Mouse (Mus musculus) limb, embryonic 11.5 days (tissue): ENCODE results near the gene Sirt7. TPM values are rescaled to one million over a fixed set of nuclear protein-coding genes. Genes with fewer than 3 reads are reported as not detected.

Experiments
- ATAC-seq: fragments of 200-750 bp; cut with Nextera tagmentation; 2 replicates; pipeline ENCODE4 v1.8.0; 2017; ENCODE audit warnings: low read depth; ENCODE audit not compliant: insufficient number of reproducible peaks, low FRiP score, low TSS enrichment
- DNase-seq: peaks from one replicate; pipeline ENCODE4 v3.0.0-alpha.2; 2015; ENCODE audit warnings: low spot score
- H3K27ac ChIP-seq: fragments of 300-500 bp; sonication (generic); replicated peaks from 2 replicates; pipeline ENCODE4 v1.5.1; 2014; ENCODE audit warnings: low read depth, mild to moderate bottlenecking, low read length
- H3K27me3 ChIP-seq: fragments of 300-500 bp; sonication (generic); 2 replicates; pipeline ENCODE4 v1.6.1; 2014; ENCODE audit warnings: mild to moderate bottlenecking, low read length, mixed read lengths; ENCODE audit not compliant: control insufficient read depth, insufficient read depth
- H3K36me3 ChIP-seq: fragments of 300-500 bp; sonication (generic); 2 replicates; pipeline ENCODE4 v1.6.1; 2014; ENCODE audit warnings: mild to moderate bottlenecking, low read length, moderate library complexity, mixed read lengths; ENCODE audit not compliant: control insufficient read depth, insufficient read depth
- H3K4me1 ChIP-seq: fragments of 300-500 bp; sonication (generic); 2 replicates; pipeline ENCODE4 v1.6.1; 2014; ENCODE audit warnings: low read length, mixed read lengths; ENCODE audit not compliant: control insufficient read depth, insufficient read depth
- H3K4me2 ChIP-seq: fragments of 300-500 bp; sonication (generic); 2 replicates; pipeline ENCODE4 v1.6.1; 2014; ENCODE audit warnings: low read depth, mild to moderate bottlenecking, moderate library complexity; ENCODE audit not compliant: severe bottlenecking
- H3K4me3 ChIP-seq: fragments of 300-500 bp; sonication (generic); 2 replicates; pipeline ENCODE4 v1.5.1; 2014; ENCODE audit warnings: low read depth, low read length
- H3K9ac ChIP-seq: fragments of 300-500 bp; sonication (generic); 2 replicates; pipeline ENCODE4 v1.6.1; 2014; ENCODE audit warnings: mild to moderate bottlenecking, low read length
- H3K9me3 ChIP-seq: fragments of 300-500 bp; sonication (generic); 2 replicates; pipeline ENCODE4 v1.6.1; 2016; ENCODE audit warnings: low read length; ENCODE audit not compliant: control insufficient read depth
- WGBS: fragments of 180-500 bp; shearing (Covaris S2); extraction: QIAGEN DNeasy Blood & Tissue Kit; methylation state at CpG from one replicate; pipeline ENCODE4 v1.1.7; 2014; 5-methylcytosine and 5-hydroxymethylcytosine counted together
- polyA plus RNA-seq: library from polyadenylated mRNA; unstranded; fragments of >200 nt; fragmentation: Nextera tagmentation; extraction: Ambion mirVana; gene quantifications from 2 replicates; pipeline ENCODE4 v1.2.1, GENCODE M21; 2014

Gene Sirt7
- polyA plus RNA-seq, 1 experiment from 2014 or later: 24.6 TPM

DNA sequence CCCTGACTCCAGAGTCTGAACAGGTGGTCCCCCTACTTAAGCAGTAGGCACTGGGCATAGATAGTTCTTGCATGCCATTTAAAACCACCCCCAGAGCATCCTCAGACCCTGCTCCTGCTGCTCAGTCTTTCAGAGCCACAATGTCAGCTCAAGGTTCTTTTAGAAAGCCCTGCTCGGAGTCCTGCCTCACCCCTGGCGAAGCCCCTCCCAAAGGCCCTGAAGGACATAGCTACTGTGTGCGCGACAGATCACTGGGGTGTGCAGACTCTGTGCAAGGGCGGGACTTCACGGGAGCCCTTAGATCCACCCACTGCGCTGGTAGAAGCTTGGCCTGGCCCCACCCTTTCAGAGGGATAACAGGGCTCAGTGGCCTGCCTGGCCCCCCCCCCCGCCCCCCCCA lies 15.8 kb downstream of the Sirt7 start:
- 42% methylated on average over 8 of the region's 8 CpGs for WGBS
- ATAC-seq (no peak), DNase-seq (no peak)
- no peak overlapping the region for H3K4me3 ChIP-seq
- H3K27me3 ChIP-seq: 0 out of 2 replicates have a peak, but pooled peaks cover 10% of the 10 kb centered on the region
- H3K4me2 ChIP-seq: no peak overlapping the region
- no peak overlapping the region; the same call in 1 of the 2 replicates for H3K9ac ChIP-seq
- H3K36me3 ChIP-seq: peaks cover 10% of the 10 kb centered on the region
- peaks cover 6% of the 10 kb centered on the region; the same call in 1 of the 2 replicates for H3K4me1 ChIP-seq
- no peaks in the 10 kb centered on the region for H3K9me3 ChIP-seq
- no peak overlapping the region for H3K27ac ChIP-seq

DNA sequence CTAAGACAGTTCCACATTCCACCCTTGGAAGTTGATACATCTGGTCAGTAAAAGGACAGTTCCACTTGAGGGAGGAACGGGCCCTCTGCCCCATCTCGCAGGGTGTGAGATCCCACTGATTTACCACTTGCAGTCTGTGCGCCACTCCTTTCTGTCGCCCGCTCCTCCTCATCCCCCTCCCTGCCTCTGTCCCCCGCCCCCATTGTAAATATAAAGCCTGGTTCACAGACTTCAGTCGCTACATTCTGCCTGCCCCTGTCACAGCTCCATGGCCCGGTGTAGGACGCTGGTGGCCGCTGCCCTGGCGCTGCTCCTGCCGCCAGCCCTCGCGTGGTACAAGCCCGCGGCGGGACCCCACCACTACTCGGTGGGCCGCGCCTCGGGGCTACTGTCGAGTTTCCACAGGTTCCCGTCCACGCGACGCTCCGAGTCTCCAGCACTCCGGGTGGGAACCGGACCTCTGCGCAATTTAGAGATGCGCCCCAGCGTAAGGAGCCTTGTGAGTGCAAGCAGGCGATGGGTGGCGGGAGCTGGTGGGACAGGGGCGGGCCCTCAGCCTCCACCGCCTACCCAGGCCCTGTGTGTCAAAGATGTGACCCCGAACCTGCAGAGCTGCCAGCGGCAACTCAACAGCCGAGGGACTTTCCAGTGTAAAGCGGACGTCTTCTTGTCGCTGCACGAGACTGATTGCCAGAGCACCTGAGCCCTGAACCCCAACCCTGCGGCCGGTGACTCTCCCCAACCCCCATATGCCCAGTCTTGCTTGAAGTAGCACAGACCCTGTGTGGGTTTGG lies 16.6 kb downstream of the Sirt7 start, which contains the start of gene Npb:
Gene Npb (plus strand): TSS at position 237 of the 794 bp plus-strand sequence.
- no peaks in the 10 kb centered on the region for H3K9me3 ChIP-seq
- WGBS: 4% methylated on average over 45 of the region's 45 CpGs
- H3K4me1 ChIP-seq: peaks cover 6% of the 10 kb centered on the region; the same call in 1 of the 2 replicates
- H3K4me3 ChIP-seq: peak within 1 kb of the TSS; percentile 22
- H3K4me2 ChIP-seq: peak within 1 kb of the TSS; percentile 56
- ATAC-seq: peak; percentile 22; the same call in 1 of the 2 replicates
- H3K27me3 ChIP-seq: 0 out of 2 replicates have a peak, but pooled peaks cover 10% of the 10 kb centered on the region
- H3K9ac ChIP-seq: peak within 1 kb of the TSS; percentile 52
- peaks cover 10% of the 10 kb centered on the region for H3K36me3 ChIP-seq
- no peak within 1 kb of the TSS for H3K27ac ChIP-seq
- DNase-seq: no peak

DNA sequence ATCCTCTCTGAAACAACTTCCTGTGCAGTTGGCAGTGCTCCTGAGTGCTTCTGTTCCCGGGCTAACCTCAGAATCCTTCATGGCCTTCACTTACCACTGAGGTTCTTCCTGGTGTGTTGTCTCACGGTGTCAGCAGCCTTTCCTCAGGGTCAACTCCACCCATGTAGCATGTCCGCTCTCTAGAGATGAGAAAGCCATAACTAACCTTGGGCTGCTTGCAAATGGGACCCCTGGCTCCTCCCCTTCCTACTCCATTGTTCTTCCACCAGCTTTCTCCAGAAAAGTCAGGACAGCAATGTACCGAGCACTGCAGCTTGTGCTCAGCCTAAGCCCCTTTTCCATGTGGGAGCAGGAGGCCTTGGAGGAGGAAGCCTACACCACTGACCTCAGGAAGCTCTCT lies 18.3 kb downstream of the Sirt7 start:
- Histone ChIP-seq H3K9ac (no peak overlapping the region), H3K4me3 (no peak overlapping the region), H3K36me3 (peaks cover 12% of the 10 kb centered on the region), H3K27me3 (0 out of 2 replicates have a peak, but pooled peaks cover 10% of the 10 kb centered on the region), H3K27ac (no peak overlapping the region), H3K9me3 (no peaks in the 10 kb centered on the region), H3K4me2 (no peak overlapping the region), H3K4me1 (peaks cover 6% of the 10 kb centered on the region; the same call in 1 of the 2 replicates)
- no peak for DNase-seq
- 79% methylated on average over 4 of the region's 4 CpGs for WGBS
- ATAC-seq: no peak

DNA sequence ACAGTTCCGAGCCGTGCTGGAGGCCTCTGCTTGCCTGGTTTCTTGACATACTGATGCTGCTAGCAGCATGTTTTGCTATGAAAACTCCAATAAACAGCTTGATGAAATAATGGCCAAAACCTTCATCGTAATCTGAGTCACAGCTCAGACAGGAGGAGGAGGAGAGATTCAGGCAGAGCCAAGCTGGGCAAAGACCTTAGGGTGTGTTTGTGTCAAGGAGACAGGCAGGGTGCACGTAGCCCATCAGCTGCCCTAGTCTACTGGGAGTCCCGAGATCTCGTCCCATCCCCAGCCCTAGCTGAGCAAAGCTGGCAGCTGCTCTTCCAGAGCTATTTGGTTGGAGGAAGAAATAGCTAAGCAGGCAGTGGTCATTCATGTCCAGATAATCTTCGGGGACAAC lies 19.4 kb downstream of the Sirt7 start:
- Histone ChIP-seq H3K27me3 (0 out of 2 replicates have a peak, but pooled peaks cover 10% of the 10 kb centered on the region), H3K27ac (no peak overlapping the region), H3K4me2 (no peak overlapping the region), H3K9ac (no peak overlapping the region), H3K36me3 (peaks cover 12% of the 10 kb centered on the region), H3K4me1 (peaks cover 6% of the 10 kb centered on the region; the same call in 1 of the 2 replicates), H3K4me3 (no peak overlapping the region), H3K9me3 (no peaks in the 10 kb centered on the region)
- WGBS: 91% methylated on average over 7 of the region's 7 CpGs
- DNase-seq (no peak), ATAC-seq (no peak)

DNA sequence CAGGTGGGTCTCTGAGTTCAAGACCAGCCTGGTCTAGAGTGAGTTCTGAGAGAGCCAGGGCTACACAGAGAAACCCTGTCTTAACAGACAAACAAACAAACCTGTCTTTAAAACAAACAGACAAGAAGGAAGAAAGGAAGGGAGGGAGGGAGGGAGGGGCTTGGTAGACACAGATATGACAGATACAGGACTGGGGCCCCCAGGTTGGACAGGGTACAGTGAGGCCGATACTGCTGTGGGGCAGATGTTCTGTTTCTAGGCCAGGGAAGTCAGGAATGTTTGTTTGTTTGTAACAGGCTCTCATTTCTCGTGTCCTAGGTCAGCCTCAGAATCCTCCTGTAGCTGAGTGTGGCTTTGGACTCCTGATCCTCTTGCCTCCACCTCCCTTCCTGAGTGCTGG lies 21.5 kb downstream of the Sirt7 start:
- no peaks in the 10 kb centered on the region for H3K9me3 ChIP-seq
- no peak overlapping the region for H3K4me2 ChIP-seq
- H3K4me1 ChIP-seq: peaks cover 6% of the 10 kb centered on the region
- no peak overlapping the region for H3K9ac ChIP-seq
- 91% methylated on average over 2 of the region's 2 CpGs for WGBS
- ATAC-seq: no peak
- no peak overlapping the region for H3K27ac ChIP-seq
- peaks cover 12% of the 10 kb centered on the region for H3K36me3 ChIP-seq
- H3K27me3 ChIP-seq: 0 out of 2 replicates have a peak, but pooled peaks cover 4% of the 10 kb centered on the region
- DNase-seq: no peak
- H3K4me3 ChIP-seq: no peak overlapping the region

DNA sequence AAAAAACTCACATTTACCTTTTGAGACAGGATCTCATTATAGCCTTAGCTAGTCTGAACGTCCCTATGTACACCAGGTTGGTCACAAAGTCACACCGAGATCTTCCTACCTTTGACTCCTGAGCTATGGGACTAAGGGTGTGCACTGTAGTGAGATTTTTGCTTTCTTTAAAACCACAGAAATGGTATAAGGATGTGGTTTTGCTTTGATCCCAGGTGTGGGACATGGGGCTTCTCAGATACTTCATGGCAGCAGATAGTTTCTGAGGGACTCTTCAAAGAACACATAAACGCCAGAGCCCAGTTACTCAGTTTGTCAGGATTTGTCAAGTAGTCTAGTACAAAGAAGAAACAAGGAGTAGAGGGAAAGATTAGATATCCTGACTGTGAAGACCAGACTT lies 24.3 kb downstream of the Sirt7 start:
- no peak for DNase-seq
- no peaks in the 10 kb centered on the region for H3K27me3 ChIP-seq
- peaks cover 14% of the 10 kb centered on the region for H3K36me3 ChIP-seq
- no peaks in the 10 kb centered on the region for H3K9me3 ChIP-seq
- H3K9ac ChIP-seq: no peak overlapping the region
- H3K4me1 ChIP-seq: peaks cover 14% of the 10 kb centered on the region
- H3K4me3 ChIP-seq: no peak overlapping the region
- H3K27ac ChIP-seq: no peak overlapping the region
- H3K4me2 ChIP-seq: no peak overlapping the region
- ATAC-seq: no peak
- WGBS: 90% methylated on average over 3 of the region's 3 CpGs

DNA sequence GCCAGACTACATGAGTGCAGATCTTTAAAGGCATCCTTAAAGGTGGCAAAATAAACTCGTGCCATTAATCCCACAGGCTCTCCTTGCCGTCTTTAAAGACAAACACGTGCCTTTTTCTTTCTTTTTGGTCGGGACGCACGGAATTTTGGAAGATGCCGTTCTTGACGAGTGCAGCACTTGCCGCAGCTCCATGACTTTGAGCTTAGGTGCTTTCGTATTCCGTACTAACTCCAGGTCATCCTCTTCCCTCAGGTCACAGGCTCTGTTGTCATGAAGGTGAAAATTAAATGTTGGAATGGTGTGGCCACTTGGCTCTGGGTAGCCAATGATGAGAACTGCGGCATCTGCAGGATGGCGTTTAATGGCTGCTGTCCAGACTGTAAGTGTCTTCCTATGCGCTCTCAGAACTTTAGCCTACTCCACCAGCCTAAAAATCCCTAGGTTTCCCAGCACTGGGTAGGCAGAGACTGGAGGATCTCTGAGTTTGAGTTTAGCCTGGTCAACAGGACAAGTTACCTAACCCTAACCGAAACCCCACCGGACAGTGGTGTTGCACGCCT lies 26.0 kb downstream of the Sirt7 start:
- Histone ChIP-seq H3K4me1 (peaks cover 14% of the 10 kb centered on the region), H3K36me3 (peaks cover 22% of the 10 kb centered on the region), H3K9ac (peak overlapping the region; percentile 100), H3K27ac (no peak overlapping the region), H3K4me3 (peak overlapping the region; percentile 96), H3K27me3 (no peaks in the 10 kb centered on the region), H3K4me2 (peak overlapping the region; percentile 95), H3K9me3 (no peaks in the 10 kb centered on the region)
- DNase-seq (no peak), ATAC-seq (no peak)
- 48% methylated on average over 17 of the region's 17 CpGs for WGBS

DNA sequence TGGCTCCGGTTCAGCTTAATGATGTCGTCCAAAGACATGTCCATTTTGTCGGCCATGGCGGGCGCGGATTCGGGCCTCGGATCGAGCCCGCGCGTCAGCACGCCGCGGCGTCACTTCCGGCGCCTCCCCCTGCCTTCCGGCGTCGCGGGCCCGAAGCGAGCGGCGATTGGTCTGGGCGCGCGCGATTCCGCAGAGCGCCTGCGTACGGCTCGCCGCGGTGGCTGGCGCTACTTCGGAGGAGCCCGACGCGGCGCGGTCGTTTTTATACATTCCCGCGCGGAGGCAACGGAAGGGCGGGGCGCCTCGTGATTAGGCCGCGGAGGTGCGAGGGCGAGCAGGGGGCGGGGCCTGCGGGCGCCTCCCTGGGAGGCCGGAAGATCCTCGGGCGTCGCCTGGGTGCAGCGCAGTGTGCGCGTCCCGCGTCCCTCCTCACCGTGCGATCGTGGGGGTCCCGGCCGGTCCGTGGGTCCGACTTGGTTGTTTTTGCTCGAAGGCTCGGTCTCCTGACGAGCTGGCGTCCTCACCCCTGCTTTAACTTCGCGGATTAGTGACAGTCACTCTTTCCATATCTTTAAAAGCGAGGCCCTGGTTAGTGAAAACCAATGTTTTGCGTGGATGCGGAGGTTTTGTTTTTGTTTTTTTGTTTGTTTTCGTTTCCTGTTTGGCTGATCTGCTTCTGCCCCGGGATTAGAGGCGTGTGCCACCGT lies 26.6 kb downstream of the Sirt7 start, which contains the start of the genes Alyref and Anapc11:
Gene Alyref (minus strand): TSS at position 83 of the 707 bp plus-strand sequence.
Gene Anapc11 (plus strand): TSS at position 139 of the 707 bp plus-strand sequence.
- H3K27me3 ChIP-seq: no peaks in the 10 kb centered on the region
- peaks cover 27% of the 10 kb centered on the region for H3K36me3 ChIP-seq
- H3K4me1 ChIP-seq: peaks cover 14% of the 10 kb centered on the region
- DNase-seq (peak; percentile 95), ATAC-seq (peak; percentile 96)
- peak within 1 kb of the TSS; percentile 95 for H3K4me2 ChIP-seq
- under 1% methylated on average over 88 of the region's 88 CpGs for WGBS
- H3K9ac ChIP-seq: peak within 1 kb of the TSS; percentile 100
- H3K27ac ChIP-seq: peak within 1 kb of the TSS; percentile 85
- H3K4me3 ChIP-seq: peak within 1 kb of the TSS; percentile 96
- H3K9me3 ChIP-seq: no peaks in the 10 kb centered on the region
